Mouse (Mus musculus): ENCODE data around the gene Higd2a. TPM values are rescaled to one million over a fixed set of nuclear protein-coding genes. Genes with fewer than 3 reads are reported as not detected.

Gene Higd2a
- polyA plus RNA-seq, 1 experiment from 2014 or later, result 241 TPM

DNA sequence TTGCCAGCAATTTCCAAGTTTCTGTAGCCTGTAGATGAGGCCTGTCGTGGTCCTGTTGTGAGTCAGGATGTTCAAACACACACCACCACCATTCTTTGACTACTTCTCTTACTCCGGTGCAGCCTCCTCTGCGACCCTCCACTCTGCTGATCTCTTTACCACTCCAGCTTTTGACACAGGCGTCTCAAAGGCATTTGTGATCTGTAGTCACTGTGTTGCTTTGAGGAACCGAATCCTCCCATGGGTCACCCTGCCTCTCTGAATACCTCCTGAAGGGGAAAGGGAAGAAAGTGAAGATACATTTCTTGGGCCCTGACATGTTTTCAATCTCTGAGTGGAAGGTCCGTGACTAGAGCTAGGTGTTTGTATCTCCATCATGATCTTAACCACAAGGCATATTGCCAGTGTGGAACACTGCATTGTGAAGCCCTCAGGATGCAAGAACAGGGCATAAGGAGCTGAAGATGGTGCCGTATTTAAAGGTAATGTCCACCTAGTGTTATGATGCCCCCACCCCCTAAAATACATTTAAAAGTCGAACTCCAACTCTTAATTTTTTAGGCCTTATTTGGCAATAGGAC lies 1.9 kb downstream of the Higd2a start:
- 0 out of 2 replicates have a peak, but pooled peaks cover 2% of the 10 kb centered on the region for H3K36me3 ChIP-seq (ENCODE audit: control insufficient read depth, insufficient read depth, low read length)
- H3K27me3 ChIP-seq (ENCODE audit: control insufficient read depth, insufficient read depth, low read length), result no peaks in the 10 kb centered on the region
- H3K4me3 ChIP-seq (ENCODE audit: low read depth, low read length), result no peak overlapping the region
- no peak overlapping the region for H3K27ac ChIP-seq (ENCODE audit: low read depth, low read length)
- peaks cover 31% of the 10 kb centered on the region for H3K4me1 ChIP-seq (ENCODE audit: control insufficient read depth, insufficient read depth, low read length)
- no peak for ATAC-seq (replicated peaks; ENCODE audit: insufficient number of reproducible peaks, low FRiP score, low TSS enrichment)
- WGBS (ENCODE audit: insufficient replicate concordance), result 86% methylated on average over 8 of the region's 8 CpGs
- H3K4me2 ChIP-seq, result peak overlapping the region; percentile 81; the same call in 1 of the 2 replicates
- no peaks in the 10 kb centered on the region for H3K9me3 ChIP-seq (replicated peaks; ENCODE audit: control insufficient read depth, low read length)
- H3K9ac ChIP-seq (ENCODE audit: low read depth, low read length), result no peak overlapping the region

- Histone ChIP-seq H3K27me3 (ENCODE audit: control insufficient read depth, insufficient read depth, low read length) (no peaks in the 10 kb centered on the region), H3K9ac (ENCODE audit: low read depth, low read length) (no peak overlapping the region), H3K4me2 (no peak overlapping the region), H3K4me1 (ENCODE audit: control insufficient read depth, insufficient read depth, low read length) (peaks cover 42% of the 10 kb centered on the region), H3K27ac (ENCODE audit: low read depth, low read length) (no peak overlapping the region), H3K36me3 (ENCODE audit: control insufficient read depth, insufficient read depth, low read length) (no peaks in the 10 kb centered on the region), H3K4me3 (ENCODE audit: low read depth, low read length) (no peak overlapping the region), H3K9me3 (replicated peaks; ENCODE audit: control insufficient read depth, low read length) (no peaks in the 10 kb centered on the region)
- WGBS (ENCODE audit: insufficient replicate concordance), result 86% methylated on average over 11 of the region's 11 CpGs
- no peak for ATAC-seq (replicated peaks; ENCODE audit: insufficient number of reproducible peaks, low FRiP score, low TSS enrichment)
Measured at GRCm38 (mm10) chr13:54593617-54594016, 3.6 kb downstream of the Higd2a start.

DNA sequence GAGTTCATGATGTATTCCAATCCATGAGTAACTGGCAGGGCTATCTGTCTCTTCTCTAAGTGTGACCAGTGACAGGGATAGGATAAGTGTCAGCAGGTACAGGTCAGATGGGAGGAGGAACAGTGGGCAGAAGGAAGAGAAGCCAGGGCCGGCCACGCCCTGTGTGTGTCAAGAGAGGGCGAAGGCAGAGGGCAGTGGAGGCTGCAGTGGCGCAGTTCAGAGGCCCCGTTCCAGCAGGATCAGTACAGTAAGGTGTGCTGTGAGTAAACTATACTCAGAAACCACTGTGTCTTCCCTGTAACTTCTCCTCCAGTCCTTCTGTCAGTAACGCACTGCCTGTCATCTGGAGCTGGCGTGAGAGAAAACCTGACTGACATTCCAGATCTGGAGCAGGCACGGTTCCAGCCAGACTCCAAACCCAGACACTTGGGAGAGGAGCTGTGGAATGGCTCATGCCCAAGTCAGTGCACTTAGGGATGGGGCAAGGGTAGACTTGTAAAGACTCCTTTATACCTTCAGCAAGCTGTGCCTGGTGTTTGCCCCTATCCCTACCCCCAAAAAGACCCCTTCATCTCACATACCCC lies 6.2 kb downstream of the Higd2a start:
- no peak for ATAC-seq (replicated peaks; ENCODE audit: insufficient number of reproducible peaks, low FRiP score, low TSS enrichment)
- peak overlapping the region; percentile 50; the same call in 1 of the 2 replicates for H3K27ac ChIP-seq (ENCODE audit: low read depth, low read length)
- H3K27me3 ChIP-seq (ENCODE audit: control insufficient read depth, insufficient read depth, low read length), result no peaks in the 10 kb centered on the region
- H3K9me3 ChIP-seq (replicated peaks; ENCODE audit: control insufficient read depth, low read length), result no peaks in the 10 kb centered on the region
- H3K9ac ChIP-seq (ENCODE audit: low read depth, low read length), result no peak overlapping the region
- H3K4me3 ChIP-seq (ENCODE audit: low read depth, low read length), result no peak overlapping the region
- 56% methylated on average over 8 of the region's 8 CpGs for WGBS (ENCODE audit: insufficient replicate concordance)
- H3K4me1 ChIP-seq (ENCODE audit: control insufficient read depth, insufficient read depth, low read length), result peaks cover 33% of the 10 kb centered on the region
- peak overlapping the region; percentile 7 for H3K4me2 ChIP-seq
- H3K36me3 ChIP-seq (ENCODE audit: control insufficient read depth, insufficient read depth, low read length), result peaks cover 4% of the 10 kb centered on the region; the same call in 1 of the 2 replicates

DNA sequence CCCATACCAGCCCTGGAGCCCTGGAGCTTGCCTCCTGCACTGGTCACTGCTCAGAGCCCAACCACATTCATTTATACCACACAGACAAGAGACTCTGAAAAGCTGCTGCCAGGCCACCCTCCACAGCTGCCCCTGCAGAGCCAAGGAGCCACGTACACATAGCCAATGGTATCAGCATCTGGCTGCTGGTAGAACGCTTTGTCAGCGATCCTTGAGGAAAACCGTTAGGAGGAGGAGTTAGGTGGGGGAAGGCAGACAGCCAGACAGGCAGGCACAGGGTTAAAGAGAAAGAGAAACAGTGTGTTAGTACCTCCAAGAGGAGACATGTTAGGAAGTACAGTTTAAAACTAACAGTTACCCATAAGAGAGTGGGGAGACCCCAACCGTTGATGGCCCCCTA lies 6.9 kb downstream of the Higd2a start:
- WGBS (ENCODE audit: insufficient replicate concordance), result 48% methylated on average over 5 of the region's 5 CpGs
- no peak for ATAC-seq (replicated peaks; ENCODE audit: insufficient number of reproducible peaks, low FRiP score, low TSS enrichment)
- Histone ChIP-seq H3K27ac (ENCODE audit: low read depth, low read length) (peak overlapping the region; percentile 13), H3K27me3 (ENCODE audit: control insufficient read depth, insufficient read depth, low read length) (no peaks in the 10 kb centered on the region), H3K9ac (ENCODE audit: low read depth, low read length) (no peak overlapping the region), H3K36me3 (ENCODE audit: control insufficient read depth, insufficient read depth, low read length) (peaks cover 4% of the 10 kb centered on the region; the same call in 1 of the 2 replicates), H3K4me2 (peak overlapping the region; percentile 7), H3K4me3 (ENCODE audit: low read depth, low read length) (no peak overlapping the region), H3K9me3 (replicated peaks; ENCODE audit: control insufficient read depth, low read length) (no peaks in the 10 kb centered on the region), H3K4me1 (ENCODE audit: control insufficient read depth, insufficient read depth, low read length) (peaks cover 28% of the 10 kb centered on the region)

GRCm38 (mm10) chr13:54598622-54599143 lies 8.7 kb downstream of the Higd2a start:
- H3K4me2 ChIP-seq, result no peak overlapping the region
- no peak overlapping the region for H3K9ac ChIP-seq (ENCODE audit: low read depth, low read length)
- H3K9me3 ChIP-seq (replicated peaks; ENCODE audit: control insufficient read depth, low read length), result no peaks in the 10 kb centered on the region
- H3K27ac ChIP-seq (ENCODE audit: low read depth, low read length), result no peak overlapping the region
- peaks cover 28% of the 10 kb centered on the region for H3K4me1 ChIP-seq (ENCODE audit: control insufficient read depth, insufficient read depth, low read length)
- 82% methylated on average over 12 of the region's 12 CpGs for WGBS (ENCODE audit: insufficient replicate concordance)
- H3K27me3 ChIP-seq (ENCODE audit: control insufficient read depth, insufficient read depth, low read length), result no peaks in the 10 kb centered on the region
- no peak for ATAC-seq (replicated peaks; ENCODE audit: insufficient number of reproducible peaks, low FRiP score, low TSS enrichment)
- H3K36me3 ChIP-seq (ENCODE audit: control insufficient read depth, insufficient read depth, low read length), result peaks cover 4% of the 10 kb centered on the region; the same call in 1 of the 2 replicates
- no peak overlapping the region for H3K4me3 ChIP-seq (ENCODE audit: low read depth, low read length)

DNA sequence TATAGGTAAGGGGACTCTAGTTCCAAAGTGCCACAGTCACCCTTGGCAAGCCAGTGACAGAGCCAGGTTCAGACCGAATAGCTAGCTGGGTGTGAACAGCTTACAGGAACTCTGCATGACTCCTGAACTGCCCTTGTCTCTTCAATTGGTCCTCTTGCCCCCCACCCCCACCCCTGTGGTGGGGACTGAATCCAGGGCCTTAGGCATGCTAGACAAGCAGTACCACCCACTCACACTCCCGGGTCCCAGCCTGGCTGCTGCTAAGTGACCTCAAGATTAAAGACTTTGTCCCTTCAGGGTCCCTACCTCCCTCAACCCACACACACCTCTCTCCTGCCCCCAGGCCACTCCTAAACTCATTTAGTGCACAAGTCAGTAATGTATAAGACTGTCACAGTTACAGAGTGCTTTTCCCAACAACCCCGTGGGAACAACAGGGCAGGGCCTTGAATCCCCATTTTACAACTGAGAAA lies 12.7 kb downstream of the Higd2a start:
- H3K9ac ChIP-seq (ENCODE audit: low read depth, low read length), result no peak overlapping the region
- 64% methylated on average over 3 of the region's 3 CpGs for WGBS (ENCODE audit: insufficient replicate concordance)
- no peak overlapping the region for H3K4me2 ChIP-seq
- no peak overlapping the region for H3K27ac ChIP-seq (ENCODE audit: low read depth, low read length)
- H3K27me3 ChIP-seq (ENCODE audit: control insufficient read depth, insufficient read depth, low read length), result no peaks in the 10 kb centered on the region
- H3K36me3 ChIP-seq (ENCODE audit: control insufficient read depth, insufficient read depth, low read length), result peaks cover 4% of the 10 kb centered on the region; the same call in 1 of the 2 replicates
- ATAC-seq (replicated peaks; ENCODE audit: insufficient number of reproducible peaks, low FRiP score, low TSS enrichment), result no peak
- peaks cover 5% of the 10 kb centered on the region for H3K4me1 ChIP-seq (ENCODE audit: control insufficient read depth, insufficient read depth, low read length)
- no peaks in the 10 kb centered on the region for H3K9me3 ChIP-seq (replicated peaks; ENCODE audit: control insufficient read depth, low read length)
- H3K4me3 ChIP-seq (ENCODE audit: low read depth, low read length), result no peak overlapping the region

DNA sequence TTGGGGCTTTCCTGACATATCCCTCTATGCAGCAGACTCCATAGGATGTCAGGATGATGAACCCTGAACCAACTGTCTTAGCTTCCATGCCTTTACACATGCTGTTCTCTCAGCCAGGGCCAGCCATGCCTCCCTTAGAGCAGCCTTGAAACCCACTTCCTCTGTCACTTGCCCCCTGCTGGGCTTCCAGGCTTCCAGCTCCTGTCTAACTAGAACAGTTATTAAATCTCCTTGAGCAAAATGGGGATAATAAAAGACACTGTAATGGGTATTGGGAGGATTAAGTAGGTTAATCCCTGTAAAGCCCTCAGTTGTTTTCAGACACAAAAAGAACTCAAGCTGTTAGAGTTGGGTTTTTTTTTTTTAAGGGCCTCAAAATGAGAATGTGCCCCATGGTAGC lies 13.5 kb downstream of the Higd2a start:
- H3K9ac ChIP-seq (ENCODE audit: low read depth, low read length), result no peak overlapping the region

GRCm38 (mm10) chr13:54604221-54604620 lies 14.2 kb downstream of the Higd2a start:
- no peak for ATAC-seq (replicated peaks; ENCODE audit: insufficient number of reproducible peaks, low FRiP score, low TSS enrichment)
- Histone ChIP-seq H3K4me2 (no peak overlapping the region), H3K4me3 (ENCODE audit: low read depth, low read length) (no peak overlapping the region), H3K36me3 (ENCODE audit: control insufficient read depth, insufficient read depth, low read length) (peaks cover 3% of the 10 kb centered on the region; the same call in 1 of the 2 replicates), H3K9me3 (replicated peaks; ENCODE audit: control insufficient read depth, low read length) (no peaks in the 10 kb centered on the region), H3K4me1 (ENCODE audit: control insufficient read depth, insufficient read depth, low read length) (peaks cover 7% of the 10 kb centered on the region), H3K27me3 (ENCODE audit: control insufficient read depth, insufficient read depth, low read length) (no peaks in the 10 kb centered on the region), H3K27ac (ENCODE audit: low read depth, low read length) (no peak overlapping the region), H3K9ac (ENCODE audit: low read depth, low read length) (no peak overlapping the region)
- 70% methylated on average over 4 of the region's 4 CpGs for WGBS (ENCODE audit: insufficient replicate concordance)

More for the DNA sequence above, 13.5 kb downstream of the Higd2a start:
- peaks cover 4% of the 10 kb centered on the region; the same call in 1 of the 2 replicates for H3K36me3 ChIP-seq (ENCODE audit: control insufficient read depth, insufficient read depth, low read length)
- H3K27me3 ChIP-seq (ENCODE audit: control insufficient read depth, insufficient read depth, low read length), result no peaks in the 10 kb centered on the region
- no peak overlapping the region for H3K4me2 ChIP-seq
- H3K9me3 ChIP-seq (replicated peaks; ENCODE audit: control insufficient read depth, low read length), result no peaks in the 10 kb centered on the region
- no peak overlapping the region for H3K4me3 ChIP-seq (ENCODE audit: low read depth, low read length)
- no peaks in the 10 kb centered on the region for H3K4me1 ChIP-seq (ENCODE audit: control insufficient read depth, insufficient read depth, low read length)
- no peak overlapping the region for H3K27ac ChIP-seq (ENCODE audit: low read depth, low read length)
- ATAC-seq (replicated peaks; ENCODE audit: insufficient number of reproducible peaks, low FRiP score, low TSS enrichment), result no peak

Measured in heart, embryonic 11.5 days (tissue).